Mouse (Mus musculus) forebrain, embryonic 11.5 days (tissue): ENCODE data around the gene Ciao1. TPM values are rescaled to one million over a fixed set of nuclear protein-coding genes. Genes with fewer than 3 reads are reported as not detected.

ENCODE experiments used
- ATAC-seq: fragments of 200-750 bp; cut with Nextera tagmentation; replicated peaks from 2 replicates; pipeline ENCODE4 v1.8.0; 2017; ENCODE audit warnings: moderate TSS enrichment; ENCODE audit not compliant: low FRiP score
- DNase-seq: peaks from one replicate; pipeline ENCODE4 v3.0.0-alpha.2; 2017; ENCODE audit warnings: low spot score
- H3K27ac ChIP-seq: fragments of 300-500 bp; sonication (generic); 2 replicates; pipeline ENCODE4 v1.5.1; 2014; ENCODE audit warnings: low read depth, low read length
- H3K27me3 ChIP-seq: fragments of 300-500 bp; sonication (generic); 2 replicates; pipeline ENCODE4 v1.6.1; 2014; ENCODE audit warnings: mild to moderate bottlenecking, low read length, mixed read lengths; ENCODE audit not compliant: control insufficient read depth, insufficient read depth
- H3K36me3 ChIP-seq: fragments of 300-500 bp; sonication (generic); 2 replicates; pipeline ENCODE4 v1.6.1; 2014; ENCODE audit warnings: mild to moderate bottlenecking, low read length, moderate library complexity, mixed read lengths; ENCODE audit not compliant: control insufficient read depth, insufficient read depth
- H3K4me1 ChIP-seq: fragments of 300-500 bp; sonication (generic); replicated peaks from 2 replicates; pipeline ENCODE4 v1.6.1; 2014; ENCODE audit warnings: low read length, mixed read lengths; ENCODE audit not compliant: control insufficient read depth, insufficient read depth
- H3K4me2 ChIP-seq: fragments of 300-500 bp; sonication (generic); 2 replicates; pipeline ENCODE4 v1.6.1; 2014; ENCODE audit warnings: low read depth, mild to moderate bottlenecking, low read length, moderate library complexity, mixed read lengths; ENCODE audit not compliant: severe bottlenecking
- H3K4me3 ChIP-seq: fragments of 300-500 bp; sonication (generic); 2 replicates; pipeline ENCODE4 v1.5.1; 2014; ENCODE audit warnings: low read depth, low read length
- H3K9ac ChIP-seq: fragments of 300-500 bp; sonication (generic); 2 replicates; pipeline ENCODE4 v1.6.1; 2014; ENCODE audit warnings: low read length
- H3K9me3 ChIP-seq: fragments of 300-500 bp; sonication (generic); 2 replicates; pipeline ENCODE4 v1.6.1; 2016; ENCODE audit warnings: low read length, mixed read lengths; ENCODE audit not compliant: control insufficient read depth
- WGBS: fragments of 180-500 bp; shearing (Covaris S2); extraction: QIAGEN DNeasy Blood & Tissue Kit; methylation state at CpG from one replicate; pipeline ENCODE4 v1.1.7; 2014; 5-methylcytosine and 5-hydroxymethylcytosine counted together
- polyA plus RNA-seq: library from polyadenylated mRNA; unstranded; fragments of >200 nt; fragmentation: Nextera tagmentation; extraction: Ambion mirVana; gene quantifications from 2 replicates; pipeline ENCODE4 v1.2.1, GENCODE M21; 2014

Ciao1 gene
- polyA plus RNA-seq, 1 experiment from 2014 or later: 46.3 TPM

- H3K4me2 ChIP-seq: no peak overlapping the region
- WGBS: 95% methylated on average over 5 of the region's 5 CpGs
These were observed 5.2 kb upstream of the Ciao1 start for GRCm38 (mm10) chr2:127252787-127253186.

GRCm38 (mm10) chr2:127251880-127252527, 4.4 kb upstream of the Ciao1 start:
- H3K27ac ChIP-seq: no peak overlapping the region
- no peak for DNase-seq
- no peak overlapping the region for H3K4me2 ChIP-seq
- no peak overlapping the region for H3K4me3 ChIP-seq
- no peaks in the 10 kb centered on the region for H3K27me3 ChIP-seq
- no peak for ATAC-seq
- 78% methylated on average over 3 of the region's 3 CpGs for WGBS
- no peaks in the 10 kb centered on the region for H3K9me3 ChIP-seq
- H3K4me1 ChIP-seq: peaks cover 6% of the 10 kb centered on the region; the same call in 1 of the 2 replicates
- no peaks in the 10 kb centered on the region; the same call in 1 of the 2 replicates for H3K36me3 ChIP-seq
- no peak overlapping the region for H3K9ac ChIP-seq

More at GRCm38 (mm10) chr2:127252787-127253186, 5.2 kb upstream of the Ciao1 start:
- no peak overlapping the region for H3K27ac ChIP-seq
- DNase-seq (no peak), ATAC-seq (no peak)
- no peak overlapping the region for H3K9ac ChIP-seq
- no peaks in the 10 kb centered on the region for H3K9me3 ChIP-seq
- no peaks in the 10 kb centered on the region; the same call in 1 of the 2 replicates for H3K36me3 ChIP-seq
- H3K27me3 ChIP-seq: no peaks in the 10 kb centered on the region
- H3K4me1 ChIP-seq: peaks cover 4% of the 10 kb centered on the region; the same call in 1 of the 2 replicates
- H3K4me3 ChIP-seq: no peak overlapping the region

- ATAC-seq (no peak), DNase-seq (no peak)
- Histone ChIP-seq H3K27me3 (no peaks in the 10 kb centered on the region), H3K4me2 (no peak overlapping the region), H3K9ac (no peak overlapping the region), H3K27ac (no peak overlapping the region), H3K4me3 (no peak overlapping the region), H3K9me3 (no peaks in the 10 kb centered on the region), H3K4me1 (peaks cover 10% of the 10 kb centered on the region), H3K36me3 (no peaks in the 10 kb centered on the region; the same call in 1 of the 2 replicates)
- 85% methylated on average over 3 of the region's 3 CpGs for WGBS
These were observed 3.8 kb upstream of the Ciao1 start for GRCm38 (mm10) chr2:127251457-127251856.

- no peaks in the 10 kb centered on the region for H3K36me3 ChIP-seq
- DNase-seq (no peak), ATAC-seq (no peak)
- WGBS: 93% methylated on average over 9 of the region's 9 CpGs
- H3K27me3 ChIP-seq: no peaks in the 10 kb centered on the region
- H3K9ac ChIP-seq: no peak overlapping the region
- H3K9me3 ChIP-seq: no peaks in the 10 kb centered on the region
- peaks cover 10% of the 10 kb centered on the region for H3K4me1 ChIP-seq
- no peak overlapping the region for H3K4me3 ChIP-seq
- no peak overlapping the region for H3K4me2 ChIP-seq
- no peak overlapping the region for H3K27ac ChIP-seq
These were observed 2.8 kb upstream of the Ciao1 start for GRCm38 (mm10) chr2:127250291-127251008.

GRCm38 (mm10) chr2:127248334-127249004, 853 bp upstream of the Ciao1 start:
- 0 out of 2 replicates have a peak overlapping the region, but pooled peaks have one; percentile 41 for H3K27ac ChIP-seq
- no peaks in the 10 kb centered on the region for H3K36me3 ChIP-seq
- no peaks in the 10 kb centered on the region for H3K27me3 ChIP-seq
- no peaks in the 10 kb centered on the region for H3K9me3 ChIP-seq
- 1% methylated on average over 39 of the region's 39 CpGs for WGBS
- ATAC-seq (peak; percentile 66), DNase-seq (peak; percentile 75)
- peaks cover 10% of the 10 kb centered on the region for H3K4me1 ChIP-seq
- peak overlapping the region; percentile 95 for H3K4me2 ChIP-seq
- H3K4me3 ChIP-seq: peak overlapping the region; percentile 86
- peak overlapping the region; percentile 77 for H3K9ac ChIP-seq

GRCm38 (mm10) chr2:127240065-127240464, 7.6 kb downstream of the Ciao1 start:
- Histone ChIP-seq H3K4me1 (no peaks in the 10 kb centered on the region), H3K36me3 (peaks cover 21% of the 10 kb centered on the region; the same call in 1 of the 2 replicates), H3K27ac (no peak overlapping the region), H3K4me3 (no peak overlapping the region), H3K27me3 (no peaks in the 10 kb centered on the region), H3K9ac (no peak overlapping the region), H3K4me2 (no peak overlapping the region), H3K9me3 (no peaks in the 10 kb centered on the region)
- no peak for ATAC-seq
- DNase-seq: no peak
- WGBS: 89% methylated on average over 2 of the region's 2 CpGs

GRCm38 (mm10) chr2:127237897-127238610, 9.6 kb downstream of the Ciao1 start:
- Histone ChIP-seq H3K9ac (no peak overlapping the region), H3K4me1 (no peaks in the 10 kb centered on the region), H3K9me3 (no peaks in the 10 kb centered on the region), H3K4me3 (no peak overlapping the region), H3K36me3 (peaks cover 22% of the 10 kb centered on the region; the same call in 1 of the 2 replicates), H3K4me2 (no peak overlapping the region), H3K27me3 (no peaks in the 10 kb centered on the region), H3K27ac (no peak overlapping the region)
- no peak for ATAC-seq
- no peak for DNase-seq
- WGBS: 95% methylated on average over 11 of the region's 11 CpGs

- Histone ChIP-seq H3K4me2 (no peak overlapping the region), H3K9ac (no peak overlapping the region), H3K9me3 (no peaks in the 10 kb centered on the region), H3K27ac (no peak overlapping the region), H3K36me3 (peaks cover 48% of the 10 kb centered on the region), H3K27me3 (no peaks in the 10 kb centered on the region), H3K4me1 (no peaks in the 10 kb centered on the region), H3K4me3 (no peak overlapping the region)
- ATAC-seq (no peak), DNase-seq (no peak)
- 98% methylated on average over 3 of the region's 3 CpGs for WGBS
These were observed 22.4 kb downstream of the Ciao1 start for GRCm38 (mm10) chr2:127225261-127225660.
